Mouse (Mus musculus) hindbrain, embryonic 11.5 days (tissue): ENCODE data around the gene Ccdc106. TPM values are rescaled to one million over a fixed set of nuclear protein-coding genes. Genes with fewer than 3 reads are reported as not detected.

Source experiments
- ATAC-seq: fragments of 200-750 bp; cut with Nextera tagmentation; 2 replicates; pipeline ENCODE4 v1.8.0; 2017; ENCODE audit warnings: mild to moderate bottlenecking, moderate TSS enrichment, moderate library complexity; ENCODE audit not compliant: low FRiP score
- DNase-seq: peaks from one replicate; pipeline ENCODE4 v3.0.0-alpha.2; 2015; ENCODE audit warnings: low spot score
- H3K27ac ChIP-seq: fragments of 300-500 bp; sonication (generic); 2 replicates; pipeline ENCODE4 v1.5.1; 2014; ENCODE audit warnings: mild to moderate bottlenecking, low read depth, low read length
- H3K27me3 ChIP-seq: fragments of 300-500 bp; sonication (generic); 2 replicates; pipeline ENCODE4 v1.6.1; 2014; ENCODE audit warnings: mild to moderate bottlenecking, low read length, moderate library complexity, mixed read lengths; ENCODE audit not compliant: control insufficient read depth, insufficient read depth
- H3K36me3 ChIP-seq: fragments of 300-500 bp; sonication (generic); 2 replicates; pipeline ENCODE4 v1.6.1; 2014; ENCODE audit warnings: mild to moderate bottlenecking, low read length, moderate library complexity, mixed read lengths; ENCODE audit not compliant: control insufficient read depth, insufficient read depth
- H3K4me1 ChIP-seq: fragments of 300-500 bp; sonication (generic); replicated peaks from 2 replicates; pipeline ENCODE4 v1.6.1; 2014; ENCODE audit warnings: low read length, mixed read lengths; ENCODE audit not compliant: control insufficient read depth, insufficient read depth
- H3K4me2 ChIP-seq: fragments of 300-500 bp; sonication (generic); replicated peaks from 2 replicates; pipeline ENCODE4 v1.6.1; 2014; ENCODE audit warnings: mild to moderate bottlenecking, low read depth, low read length
- H3K4me3 ChIP-seq: fragments of 300-500 bp; sonication (generic); 2 replicates; pipeline ENCODE4 v1.5.1; 2014; ENCODE audit warnings: low read depth, low read length
- H3K9ac ChIP-seq: fragments of 300-500 bp; sonication (generic); 2 replicates; pipeline ENCODE4 v1.6.1; 2014; ENCODE audit warnings: low read depth, low read length
- H3K9me3 ChIP-seq: fragments of 300-500 bp; sonication (generic); 2 replicates; pipeline ENCODE4 v1.6.1; 2016; ENCODE audit warnings: low read length; ENCODE audit not compliant: control insufficient read depth
- WGBS: fragments of 180-500 bp; shearing (Covaris S2); extraction: QIAGEN DNeasy Blood & Tissue Kit; methylation state at CpG from one replicate; pipeline ENCODE4 v1.1.7; 2014; 5-methylcytosine and 5-hydroxymethylcytosine counted together
- polyA plus RNA-seq: library from polyadenylated mRNA; unstranded; fragments of >200 nt; fragmentation: Nextera tagmentation; extraction: Ambion mirVana; gene quantifications from 2 replicates; pipeline ENCODE4 v1.2.1, GENCODE M21; 2014

Ccdc106 gene
- polyA plus RNA-seq, 1 experiment from 2014 or later = 7.2 TPM

GRCm38 (mm10) chr7:5102564-5102963, 82.2 kb downstream of the Ccdc106 start:
- H3K9me3 ChIP-seq = no peaks in the 10 kb centered on the region
- no peak overlapping the region for H3K27ac ChIP-seq
- WGBS = 90% methylated on average over 2 of the region's 2 CpGs
- H3K36me3 ChIP-seq = peaks cover 5% of the 10 kb centered on the region; the same call in 1 of the 2 replicates
- no peak overlapping the region for H3K9ac ChIP-seq
- ATAC-seq = no peak
- DNase-seq = no peak
- H3K4me3 ChIP-seq = no peak overlapping the region
- no peaks in the 10 kb centered on the region for H3K4me1 ChIP-seq
- H3K27me3 ChIP-seq = no peaks in the 10 kb centered on the region
- H3K4me2 ChIP-seq = no peak overlapping the region

- no peak for ATAC-seq
Measured at GRCm38 (mm10) chr7:5108272-5108671, 87.9 kb downstream of the Ccdc106 start.

GRCm38 (mm10) chr7:5109301-5109700, 88.9 kb downstream of the Ccdc106 start:
- ATAC-seq (no peak), DNase-seq (no peak)
- no peak overlapping the region for H3K4me3 ChIP-seq
- H3K9me3 ChIP-seq = no peaks in the 10 kb centered on the region
- H3K27me3 ChIP-seq = no peaks in the 10 kb centered on the region
- 86% methylated on average over 8 of the region's 8 CpGs for WGBS
- H3K36me3 ChIP-seq = no peaks in the 10 kb centered on the region
- no peak overlapping the region for H3K9ac ChIP-seq
- no peak overlapping the region for H3K27ac ChIP-seq
- no peak overlapping the region for H3K4me2 ChIP-seq
- no peaks in the 10 kb centered on the region for H3K4me1 ChIP-seq

More at GRCm38 (mm10) chr7:5108272-5108671, 87.9 kb downstream of the Ccdc106 start:
- no peak overlapping the region for H3K4me2 ChIP-seq
- 81% methylated on average over 4 of the region's 4 CpGs for WGBS
- no peaks in the 10 kb centered on the region for H3K4me1 ChIP-seq
- no peak for DNase-seq
- no peaks in the 10 kb centered on the region for H3K36me3 ChIP-seq
- H3K4me3 ChIP-seq = no peak overlapping the region
- H3K27me3 ChIP-seq = no peaks in the 10 kb centered on the region
- no peaks in the 10 kb centered on the region for H3K9me3 ChIP-seq
- no peak overlapping the region for H3K27ac ChIP-seq
- no peak overlapping the region for H3K9ac ChIP-seq

Other genes starting within 250 kb of the Ccdc106 start
- not detected in 2 replicates for gene Fam71e2, start 249.3 kb upstream of the Ccdc106 start, polyA plus RNA-seq
- gene Il11, start 237.7 kb upstream of the Ccdc106 start, polyA plus RNA-seq = 0.08 and 0.14 TPM in 2 replicates
- gene Tmem190, start 237.6 kb upstream of the Ccdc106 start, polyA plus RNA-seq = not detected in 2 replicates
- 0.78 and 0.93 TPM in 2 replicates for gene Tmem238, start 230.9 kb upstream of the Ccdc106 start, polyA plus RNA-seq
- gene Rpl28, start 227.7 kb upstream of the Ccdc106 start, polyA plus RNA-seq = 186 and 191 TPM in 2 replicates
- 400 and 452 TPM in 2 replicates for gene Ube2s, start 208.0 kb upstream of the Ccdc106 start, polyA plus RNA-seq
- 2.9 and 4.1 TPM in 2 replicates for gene Shisa7, start 175.9 kb upstream of the Ccdc106 start, polyA plus RNA-seq
- gene Isoc2b, start 150.3 kb upstream of the Ccdc106 start, polyA plus RNA-seq = 2.5 and 2.9 TPM in 2 replicates
- 1.1 TPM in 2 replicates for gene Isoc2a, start 143.4 kb upstream of the Ccdc106 start, polyA plus RNA-seq
- gene Gm36210, start 114.0 kb upstream of the Ccdc106 start, polyA plus RNA-seq = 0.11 TPM in 1 of 2 replicates, not detected in the other
- 4.0 and 4.2 TPM in 2 replicates for gene Zfp628, start 105.3 kb upstream of the Ccdc106 start, polyA plus RNA-seq
- gene Nat14, start 98.5 kb upstream of the Ccdc106 start, polyA plus RNA-seq = 7.1 and 7.3 TPM in 2 replicates
- 1.1 and 1.4 TPM in 2 replicates for gene Ssc5d, start 94.8 kb upstream of the Ccdc106 start, polyA plus RNA-seq
- 0.07 and 0.09 TPM in 2 replicates for gene Sbk2, start 56.1 kb upstream of the Ccdc106 start, polyA plus RNA-seq
- gene Sbk3, start 49.4 kb upstream of the Ccdc106 start, polyA plus RNA-seq = 0.04 TPM in 1 of 2 replicates, not detected in the other
- gene Zfp579, start 24.4 kb upstream of the Ccdc106 start, polyA plus RNA-seq = 45.0 and 61.0 TPM in 2 replicates
- gene Zfp524, start 6.1 kb upstream of the Ccdc106 start, polyA plus RNA-seq = 7.5 and 10.6 TPM in 2 replicates
- gene Fiz1, start 5.9 kb upstream of the Ccdc106 start, polyA plus RNA-seq = 38.2 and 43.2 TPM in 2 replicates
- 0.19 and 1.8 TPM in 2 replicates for gene Gm44973, start 5.1 kb upstream of the Ccdc106 start, polyA plus RNA-seq
- gene Zfp865, start 177 bp upstream of the Ccdc106 start, polyA plus RNA-seq = 5.7 and 8.6 TPM in 2 replicates
- not detected in 2 replicates for gene 4632433K11Rik, start 13.6 kb downstream of the Ccdc106 start, polyA plus RNA-seq
- gene Zfp784, start 17.9 kb downstream of the Ccdc106 start, polyA plus RNA-seq = 3.1 and 4.3 TPM in 2 replicates
- gene Zfp580, start 31.0 kb downstream of the Ccdc106 start, polyA plus RNA-seq = 32.4 and 37.5 TPM in 2 replicates
- gene U2af2, start 41.6 kb downstream of the Ccdc106 start, polyA plus RNA-seq = 161 and 162 TPM in 2 replicates
- 54.2 and 55.3 TPM in 2 replicates for gene Epn1, start 59.7 kb downstream of the Ccdc106 start, polyA plus RNA-seq
- gene Rfpl4, start 96.4 kb downstream of the Ccdc106 start, polyA plus RNA-seq = not detected in 2 replicates
- 0.18 and 0.31 TPM in 2 replicates for gene Rasl2-9, start 105.4 kb downstream of the Ccdc106 start, polyA plus RNA-seq
- gene Vmn1r55, start 129.1 kb downstream of the Ccdc106 start, polyA plus RNA-seq = 0.01 and 0.05 TPM in 2 replicates
- not detected in 2 replicates for gene Vmn1r56, start 176.2 kb downstream of the Ccdc106 start, polyA plus RNA-seq
- not detected in 2 replicates for gene Vmn1r57, start 197.9 kb downstream of the Ccdc106 start, polyA plus RNA-seq